Mouse (Mus musculus) heart, embryonic 12.5 days (tissue): ENCODE measurements around the gene Casz1. TPM values are rescaled to one million over a fixed set of nuclear protein-coding genes. Genes with fewer than 3 reads are reported as not detected.

ENCODE experiments used
- ATAC-seq: fragments of 200-750 bp; cut with Nextera tagmentation; 2 replicates; pipeline ENCODE4 v1.8.0; 2017; ENCODE audit warnings: moderate TSS enrichment, moderate library complexity; ENCODE audit not compliant: insufficient number of reproducible peaks, low FRiP score
- H3K27ac ChIP-seq: fragments of 300-500 bp; sonication (generic); 2 replicates; pipeline ENCODE4 v1.5.1; 2016; ENCODE audit warnings: mild to moderate bottlenecking, moderate library complexity; ENCODE audit not compliant: poor library complexity, severe bottlenecking
- H3K27me3 ChIP-seq: fragments of 300-500 bp; sonication (generic); replicated peaks from 2 replicates; pipeline ENCODE4 v1.6.1; 2016; ENCODE audit warnings: mild to moderate bottlenecking, moderate library complexity
- H3K36me3 ChIP-seq: fragments of 300-500 bp; sonication (generic); 2 replicates; pipeline ENCODE4 v1.6.1; 2016; ENCODE audit warnings: mild to moderate bottlenecking, moderate library complexity
- H3K4me1 ChIP-seq: fragments of 300-500 bp; sonication (generic); replicated peaks from 2 replicates; pipeline ENCODE4 v1.6.1; 2016; ENCODE audit warnings: mild to moderate bottlenecking
- H3K4me2 ChIP-seq: fragments of 300-500 bp; sonication (generic); 2 replicates; pipeline ENCODE4 v1.6.1; 2016; ENCODE audit warnings: mild to moderate bottlenecking, moderate library complexity
- H3K4me3 ChIP-seq: fragments of 300-500 bp; sonication (generic); 2 replicates; pipeline ENCODE4 v1.5.1; 2016; ENCODE audit warnings: mild to moderate bottlenecking
- H3K9ac ChIP-seq: fragments of 300-500 bp; sonication (generic); 2 replicates; pipeline ENCODE4 v1.6.1; 2016; ENCODE audit warnings: mild to moderate bottlenecking, moderate library complexity
- H3K9me3 ChIP-seq: fragments of 300-500 bp; sonication (generic); replicated peaks from 2 replicates; pipeline ENCODE4 v1.6.1; 2016; ENCODE audit warnings: mild to moderate bottlenecking, moderate library complexity
- WGBS: fragments of 180-500 bp; shearing (Covaris S2); methylation state at CpG from one replicate; pipeline ENCODE4 v1.1.7; 2016; 5-methylcytosine and 5-hydroxymethylcytosine counted together
- polyA plus RNA-seq: library from polyadenylated mRNA; unstranded; fragments of >200 nt; fragmentation: Nextera tagmentation; extraction: Ambion mirVana; gene quantifications from 2 replicates; pipeline ENCODE4 v1.2.1, GENCODE M21; 2016

Casz1 gene
- polyA plus RNA-seq, 1 experiment from 2014 or later, result 23.6 TPM

GRCm38 (mm10) chr4:148971613-148972242 lies 167.5 kb downstream of the Casz1 start:
- ATAC-seq, result no peak
- 69% methylated on average over 3 of the region's 3 CpGs for WGBS
- Histone ChIP-seq H3K27ac (no peak overlapping the region), H3K27me3 (no peaks in the 10 kb centered on the region), H3K9ac (peak overlapping the region; percentile 31; the same call in 1 of the 2 replicates), H3K9me3 (no peaks in the 10 kb centered on the region), H3K4me1 (peaks cover 67% of the 10 kb centered on the region), H3K36me3 (peaks cover 4% of the 10 kb centered on the region; the same call in 1 of the 2 replicates), H3K4me2 (no peak overlapping the region), H3K4me3 (no peak overlapping the region)

GRCm38 (mm10) chr4:148972707-148973106 lies 168.5 kb downstream of the Casz1 start:
- Histone ChIP-seq H3K27ac (no peak overlapping the region), H3K9me3 (no peaks in the 10 kb centered on the region), H3K4me1 (peaks cover 70% of the 10 kb centered on the region), H3K27me3 (no peaks in the 10 kb centered on the region), H3K9ac (no peak overlapping the region), H3K4me2 (no peak overlapping the region), H3K4me3 (no peak overlapping the region), H3K36me3 (no peaks in the 10 kb centered on the region)
- no peak for ATAC-seq
- 90% methylated on average over 14 of the region's 14 CpGs for WGBS

GRCm38 (mm10) chr4:148973387-148973786 lies 169.2 kb downstream of the Casz1 start:
- 87% methylated on average over 14 of the region's 14 CpGs for WGBS
- H3K4me1 ChIP-seq, result peaks cover 73% of the 10 kb centered on the region
- ATAC-seq, result no peak

GRCm38 (mm10) chr4:148974833-148975232 lies 170.6 kb downstream of the Casz1 start:
- peaks cover 73% of the 10 kb centered on the region for H3K4me1 ChIP-seq
- H3K4me3 ChIP-seq, result no peak overlapping the region
- H3K4me2 ChIP-seq, result no peak overlapping the region
- H3K27me3 ChIP-seq, result no peaks in the 10 kb centered on the region
- H3K9ac ChIP-seq, result peak overlapping the region; percentile 35; the same call in 1 of the 2 replicates
- no peaks in the 10 kb centered on the region for H3K9me3 ChIP-seq
- H3K36me3 ChIP-seq, result no peaks in the 10 kb centered on the region
- 46% methylated on average over 7 of the region's 7 CpGs for WGBS
- ATAC-seq, result no peak
- H3K27ac ChIP-seq, result peak overlapping the region; percentile 66

More at GRCm38 (mm10) chr4:148973387-148973786, 169.2 kb downstream of the Casz1 start:
- Histone ChIP-seq H3K36me3 (no peaks in the 10 kb centered on the region), H3K9me3 (no peaks in the 10 kb centered on the region), H3K27me3 (no peaks in the 10 kb centered on the region), H3K4me3 (no peak overlapping the region), H3K4me2 (no peak overlapping the region), H3K9ac (no peak overlapping the region), H3K27ac (no peak overlapping the region)

- Histone ChIP-seq H3K27ac (no peak overlapping the region), H3K4me3 (no peak overlapping the region), H3K9me3 (no peaks in the 10 kb centered on the region), H3K4me1 (peaks cover 63% of the 10 kb centered on the region), H3K36me3 (peaks cover 7% of the 10 kb centered on the region), H3K4me2 (no peak overlapping the region), H3K27me3 (no peaks in the 10 kb centered on the region), H3K9ac (no peak overlapping the region)
- ATAC-seq, result no peak
- 67% methylated on average over 9 of the region's 9 CpGs for WGBS
Observed at GRCm38 (mm10) chr4:148978221-148978855, 174.1 kb downstream of the Casz1 start.

GRCm38 (mm10) chr4:148978926-148979325 lies 174.7 kb downstream of the Casz1 start:
- WGBS, result 86% methylated on average over 11 of the region's 11 CpGs
- H3K9me3 ChIP-seq, result no peaks in the 10 kb centered on the region
- peaks cover 61% of the 10 kb centered on the region for H3K4me1 ChIP-seq
- H3K27ac ChIP-seq, result no peak overlapping the region
- peaks cover 12% of the 10 kb centered on the region for H3K36me3 ChIP-seq
- no peak overlapping the region for H3K4me3 ChIP-seq
- ATAC-seq, result no peak
- H3K9ac ChIP-seq, result no peak overlapping the region
- H3K27me3 ChIP-seq, result no peaks in the 10 kb centered on the region
- no peak overlapping the region for H3K4me2 ChIP-seq

GRCm38 (mm10) chr4:148979837-148980236 lies 175.6 kb downstream of the Casz1 start:
- Histone ChIP-seq H3K27me3 (no peaks in the 10 kb centered on the region), H3K4me3 (no peak overlapping the region), H3K36me3 (peaks cover 12% of the 10 kb centered on the region), H3K9ac (no peak overlapping the region), H3K9me3 (no peaks in the 10 kb centered on the region), H3K4me1 (peaks cover 55% of the 10 kb centered on the region), H3K4me2 (no peak overlapping the region), H3K27ac (no peak overlapping the region)
- ATAC-seq, result no peak
- WGBS, result 43% methylated on average over 11 of the region's 11 CpGs

- H3K27me3 ChIP-seq, result no peaks in the 10 kb centered on the region
- no peak overlapping the region for H3K4me2 ChIP-seq
- ATAC-seq, result no peak
- 75% methylated on average over 6 of the region's 6 CpGs for WGBS
- peaks cover 12% of the 10 kb centered on the region for H3K36me3 ChIP-seq
- no peaks in the 10 kb centered on the region for H3K9me3 ChIP-seq
- no peak overlapping the region for H3K27ac ChIP-seq
- no peak overlapping the region for H3K4me3 ChIP-seq
- no peak overlapping the region for H3K9ac ChIP-seq
- H3K4me1 ChIP-seq, result peaks cover 68% of the 10 kb centered on the region
Observed at GRCm38 (mm10) chr4:148982274-148982673, 178.0 kb downstream of the Casz1 start.

GRCm38 (mm10) chr4:148984701-148985540 lies 180.7 kb downstream of the Casz1 start:
- H3K4me1 ChIP-seq, result peaks cover 63% of the 10 kb centered on the region
- H3K36me3 ChIP-seq, result peaks cover 12% of the 10 kb centered on the region
- H3K9ac ChIP-seq, result no peak overlapping the region
- no peak for ATAC-seq
- no peaks in the 10 kb centered on the region for H3K9me3 ChIP-seq
- H3K4me3 ChIP-seq, result no peak overlapping the region
- H3K27ac ChIP-seq, result no peak overlapping the region
- H3K27me3 ChIP-seq, result no peaks in the 10 kb centered on the region
- H3K4me2 ChIP-seq, result no peak overlapping the region
- WGBS, result 76% methylated on average over 19 of the region's 19 CpGs

GRCm38 (mm10) chr4:148985541-148986476 lies 181.6 kb downstream of the Casz1 start:
- H3K27ac ChIP-seq, result no peak overlapping the region
- WGBS, result 54% methylated on average over 24 of the region's 24 CpGs
- H3K36me3 ChIP-seq, result peaks cover 12% of the 10 kb centered on the region
- peaks cover 59% of the 10 kb centered on the region for H3K4me1 ChIP-seq
- no peaks in the 10 kb centered on the region for H3K9me3 ChIP-seq
- H3K27me3 ChIP-seq, result no peaks in the 10 kb centered on the region
- no peak overlapping the region for H3K4me2 ChIP-seq
- no peak overlapping the region for H3K4me3 ChIP-seq
- ATAC-seq, result no peak
- peak overlapping the region; percentile 22; the same call in 1 of the 2 replicates for H3K9ac ChIP-seq
